8 mouse cellular contexts compared by ENCODE assay signal in the genomic region with DNA sequence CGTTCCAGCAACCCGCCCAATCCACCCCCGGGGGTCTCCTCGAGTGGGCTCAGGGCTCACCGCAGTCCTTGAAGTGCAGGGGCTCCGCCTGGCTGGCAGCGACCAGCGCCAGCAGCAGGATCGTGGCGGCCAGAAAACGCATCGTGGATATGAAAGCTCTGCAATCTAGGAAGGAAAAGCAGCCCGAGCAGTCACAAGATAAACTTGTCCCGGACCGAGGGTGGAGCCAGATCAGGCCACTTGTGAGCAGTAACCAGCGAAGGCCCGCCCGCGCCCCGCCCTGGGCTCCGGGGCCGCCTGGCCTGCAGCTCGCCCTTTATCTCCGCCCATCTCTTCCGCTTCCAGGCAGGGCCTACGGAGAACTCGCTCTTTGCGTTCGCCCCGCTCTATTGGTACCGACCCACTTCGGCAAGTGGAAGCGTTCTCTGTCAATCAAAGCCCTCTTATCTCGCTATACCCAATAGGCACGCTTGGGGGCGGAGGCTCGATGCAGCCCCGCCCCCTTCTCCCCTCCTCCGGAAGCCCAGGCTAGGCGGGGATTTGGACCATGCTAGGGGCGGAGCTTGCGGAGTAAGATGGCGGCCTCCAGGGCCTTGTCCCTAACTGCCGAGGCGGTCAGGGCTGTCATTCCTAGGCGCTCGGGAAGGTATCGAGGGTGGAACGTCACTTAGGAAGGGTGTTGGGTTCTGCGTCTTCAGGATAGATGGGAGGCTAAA. TPM values are rescaled to one million over a fixed set of nuclear protein-coding genes. Genes with fewer than 3 reads are reported as not detected.
DNase-seq lines count a peak whose midpoint lies in the region; ATAC-seq and TF ChIP-seq lines count a peak whose summit lies in the region.

TSS of gene Npc2 (minus strand) at position 427 of the 716 bp plus-strand sequence.
TSS of gene Isca2 (plus strand) at position 526 of the 716 bp plus-strand sequence.

- H3K9ac ChIP-seq in forebrain, embryonic 16.5 days (replicated peaks; ENCODE audit: low read depth, low read length), result peak within 1 kb of the TSS; percentile 73
- peak within 1 kb of the TSS; percentile 83 for H3K9ac ChIP-seq in lung, embryonic 14.5 days

- no peak for TF ChIP-seq CTCF in G1E (IDR thresholded peaks at IDR 0.05; ENCODE audit: low read depth, low read length)
- TF ChIP-seq CTCF in layer of hippocampus, adult 2 months (conservative IDR thresholded peaks at IDR 0.05), result peak; percentile 22; the same call in 1 of the 2 replicates
- peak; percentile 13; the same call in 1 of the 2 replicates for TF ChIP-seq CTCF in lung, embryonic 14.5 days (IDR thresholded peaks at IDR 0.05; ENCODE audit: low read depth)
- no peak for TF ChIP-seq CTCF in olfactory bulb, adult 2 months (IDR thresholded peaks at IDR 0.05; ENCODE audit: insufficient read depth, low read depth, low read length)
- TF ChIP-seq CTCF in thymus, adult 2 months (IDR thresholded peaks at IDR 0.05; ENCODE audit: borderline replicate concordance, control insufficient read depth, extremely low read depth, insufficient read depth, low read length, poor library complexity), result no peak

- peak; percentile 61 for TF ChIP-seq POLR2A in olfactory bulb, adult 2 months (IDR thresholded peaks at IDR 0.05; ENCODE audit: insufficient read depth, low read depth, low read length)
- peak; percentile 67; the same call in 1 of the 2 replicates for TF ChIP-seq POLR2A in thymus, adult 2 months (IDR thresholded peaks at IDR 0.05; ENCODE audit: control insufficient read depth, extremely low read depth, insufficient read depth, low read length, poor library complexity)

- DNase-seq in G1E (ENCODE audit: low spot score), result peak; percentile 100
- peak; percentile 94 to 98 for DNase-seq in cerebellum, adult 18-20 months
- peak; percentile 93 to 94 for DNase-seq in heart, postnatal 36 days
- peak; percentile 92 to 99 for DNase-seq in layer of hippocampus, adult 2 months (ENCODE audit: low spot score in 2 of 2)
- DNase-seq in lung, embryonic 14.5 days, result peak; percentile 99
- DNase-seq in thymus, adult 2 months, result peak; percentile 94

- WGBS in forebrain, embryonic 16.5 days, result under 1% methylated on average over 44 of the region's 50 CpGs
- WGBS in lung, embryonic 14.5 days, result under 1% methylated on average over 50 of the region's 50 CpGs
- under 1% methylated on average over 50 of the region's 50 CpGs for WGBS in olfactory bulb, adult 2 months
- under 1% methylated on average over 41 of the region's 50 CpGs for WGBS in thymus, adult 2 months

- no peaks in the 10 kb centered on the region for H3K27me3 ChIP-seq in G1E (ENCODE audit: insufficient read depth, low read length)
- no peaks in the 10 kb centered on the region for H3K27me3 ChIP-seq in forebrain, embryonic 16.5 days (replicated peaks; ENCODE audit: control insufficient read depth, insufficient read depth, low read length)
- no peaks in the 10 kb centered on the region for H3K27me3 ChIP-seq in lung, embryonic 14.5 days (ENCODE audit: insufficient read depth, low read length)
- H3K27me3 ChIP-seq in thymus, adult 2 months (ENCODE audit: control insufficient read depth, insufficient read depth, low read length), result no peaks in the 10 kb centered on the region

- H3K4me2 ChIP-seq in forebrain, embryonic 16.5 days (ENCODE audit: low read length), result peak within 1 kb of the TSS; percentile 63
- peak within 1 kb of the TSS; percentile 77 for H3K4me2 ChIP-seq in lung, embryonic 14.5 days

- ATAC-seq in G1E (ENCODE audit: extremely low read depth, insufficient number of reproducible peaks, low FRiP score, poor library complexity, severe bottlenecking), result peak; percentile 98
- ATAC-seq in forebrain, embryonic 16.5 days, result peak; percentile 99
- peak; percentile 99 for ATAC-seq in lung, embryonic 14.5 days (ENCODE audit: insufficient read depth)

- H3K4me3 ChIP-seq in G1E (ENCODE audit: low read depth, low read length), result peak within 1 kb of the TSS; percentile 84
- peak within 1 kb of the TSS; percentile 61 for H3K4me3 ChIP-seq in forebrain, embryonic 16.5 days (replicated peaks; ENCODE audit: low read length)
- peak within 1 kb of the TSS; percentile 65 for H3K4me3 ChIP-seq in layer of hippocampus, adult 2 months
- peak within 1 kb of the TSS; percentile 66 for H3K4me3 ChIP-seq in lung, embryonic 14.5 days (ENCODE audit: low read depth, low read length)
- peak within 1 kb of the TSS; percentile 78 for H3K4me3 ChIP-seq in olfactory bulb, adult 2 months (ENCODE audit: insufficient read depth, low read depth, low read length)
- H3K4me3 ChIP-seq in thymus, adult 2 months (ENCODE audit: control insufficient read depth, insufficient read depth, low read length), result peak within 1 kb of the TSS; percentile 93

- H3K9me3 ChIP-seq in G1E (replicated peaks), result no peaks in the 10 kb centered on the region
- H3K9me3 ChIP-seq in forebrain, embryonic 16.5 days (ENCODE audit: control insufficient read depth, low read length), result no peaks in the 10 kb centered on the region
- no peaks in the 10 kb centered on the region for H3K9me3 ChIP-seq in lung, embryonic 14.5 days (ENCODE audit: low read depth, low read length)

- H3K27ac ChIP-seq in forebrain, embryonic 16.5 days (ENCODE audit: low read length), result peak within 1 kb of the TSS; percentile 82
- H3K27ac ChIP-seq in layer of hippocampus, adult 2 months, result peak within 1 kb of the TSS; percentile 90
- H3K27ac ChIP-seq in lung, embryonic 14.5 days (ENCODE audit: low read depth), result peak within 1 kb of the TSS; percentile 97
- peak within 1 kb of the TSS; percentile 35 for H3K27ac ChIP-seq in olfactory bulb, adult 2 months (ENCODE audit: insufficient read depth, low read depth, low read length)
- peak within 1 kb of the TSS; percentile 70 for H3K27ac ChIP-seq in thymus, adult 2 months (ENCODE audit: control insufficient read depth, insufficient read depth, low read length)

- H3K36me3 ChIP-seq in G1E (replicated peaks), result peaks cover 54% of the 10 kb centered on the region
- no peaks in the 10 kb centered on the region for H3K36me3 ChIP-seq in forebrain, embryonic 16.5 days (ENCODE audit: control insufficient read depth, insufficient read depth)
- H3K36me3 ChIP-seq in lung, embryonic 14.5 days (ENCODE audit: insufficient read depth), result peaks cover 26% of the 10 kb centered on the region; the same call in 1 of the 2 replicates
- H3K36me3 ChIP-seq in thymus, adult 2 months (ENCODE audit: control insufficient read depth, insufficient read depth, low read length), result no peaks in the 10 kb centered on the region

- H3K4me1 ChIP-seq in G1E (ENCODE audit: insufficient read depth, low read depth, low read length), result peaks cover 52% of the 10 kb centered on the region
- H3K4me1 ChIP-seq in forebrain, embryonic 16.5 days (replicated peaks; ENCODE audit: control insufficient read depth, insufficient read depth, low read length), result peaks cover 30% of the 10 kb centered on the region
- peaks cover 19% of the 10 kb centered on the region; the same call in 1 of the 2 replicates for H3K4me1 ChIP-seq in lung, embryonic 14.5 days (ENCODE audit: insufficient read depth)
- H3K4me1 ChIP-seq in olfactory bulb, adult 2 months (ENCODE audit: control insufficient read depth, insufficient read depth, low read length), result 0 out of 2 replicates have a peak, but pooled peaks cover 6% of the 10 kb centered on the region
- peaks cover 31% of the 10 kb centered on the region for H3K4me1 ChIP-seq in thymus, adult 2 months (replicated peaks; ENCODE audit: control insufficient read depth, insufficient read depth, low read length)

- intact Hi-C loops in heart, postnatal 36 days (cut with DNase I), result no loop called here

RNA-seq across cellular contexts. Expression of gene Npc2, which starts in this region (rescaled TPM):
- total RNA-seq in G1E (2014; fragmentation: Nextera tagmentation) (43.2 and 52.9 TPM in 2 replicates), G1E (2017) (109 and 110 TPM in 2 replicates)
- polyA plus RNA-seq in G1E (2012), result 137 and 219 TPM in 2 replicates
- polyA plus RNA-seq in forebrain, embryonic 16.5 days (2015; fragmentation: Nextera tagmentation; extraction: Ambion mirVana), result 76.8 and 80.8 TPM in 2 replicates
- total RNA-seq in heart, postnatal 36 days (2021), result 10 to 100 TPM; 29.9 to 30.0 TPM
- 10 to 100 TPM; 25.9 to 28.2 TPM for total RNA-seq in layer of hippocampus, adult 2 months (2021)
- polyA plus RNA-seq in lung, embryonic 14.5 days (2014; fragmentation: Nextera tagmentation; extraction: Ambion mirVana), result 106 and 107 TPM in 2 replicates
- polyA plus RNA-seq in olfactory bulb, adult 2 months (2012; ENCODE audit: insufficient read depth, insufficient read length, low replicate concordance, missing spikeins), result not detected in 2 replicates
- polyA plus RNA-seq in thymus, adult 2 months (2012; rRNA removed), result 249 and 256 TPM in 2 replicates

RNA-seq across cellular contexts. Expression of gene Isca2, which starts in this region (rescaled TPM):
- total RNA-seq in G1E (2014; fragmentation: Nextera tagmentation), result 198 and 207 TPM in 2 replicates
- total RNA-seq in G1E (2017), result 80.7 and 93.5 TPM in 2 replicates
- polyA plus RNA-seq in G1E (2012), result 52.3 and 55.1 TPM in 2 replicates
- 108 and 141 TPM in 2 replicates for polyA plus RNA-seq in forebrain, embryonic 16.5 days (2015; fragmentation: Nextera tagmentation; extraction: Ambion mirVana)
- total RNA-seq in heart, postnatal 36 days (2021), result 10 to 100 TPM; 78.2 to 81.0 TPM
- total RNA-seq in layer of hippocampus, adult 2 months (2021), result 10 to 100 TPM; 51.6 to 64.3 TPM
- 126 and 131 TPM in 2 replicates for polyA plus RNA-seq in lung, embryonic 14.5 days (2014; fragmentation: Nextera tagmentation; extraction: Ambion mirVana)
- polyA plus RNA-seq in olfactory bulb, adult 2 months (2012; ENCODE audit: insufficient read depth, insufficient read length, low replicate concordance, missing spikeins), result not detected in 2 replicates
- 60.6 and 64.2 TPM in 2 replicates for polyA plus RNA-seq in thymus, adult 2 months (2012; rRNA removed)

Comparison
In these comparisons a context has a peak if more than half of its experiments do, and no peak if none do; other contexts are left out.
1. Peak in every context shown above with its lines: DNase-seq, ATAC-seq, H3K4me3 ChIP-seq and H3K27ac ChIP-seq.
2. RNA of gene Isca2 (polyA plus RNA-seq): 108 to 141 TPM in forebrain, embryonic 16.5 days, 126 to 131 TPM in lung, embryonic 14.5 days, 60.6 to 64.2 TPM in thymus, adult 2 months and 52.3 to 55.1 TPM in G1E; not detected in olfactory bulb, adult 2 months; every median in the first group is over 10 times any median in the second.
3. CTCF ChIP-seq: peak in layer of hippocampus, adult 2 months (single experiment) and lung, embryonic 14.5 days (single experiment); none in G1E (single experiment), olfactory bulb, adult 2 months (single experiment) and thymus, adult 2 months (single experiment).
4. H3K27ac ChIP-seq: peak in every context shown above with its lines; median percentile 97 in lung, embryonic 14.5 days; 90 in layer of hippocampus, adult 2 months; 82 in forebrain, embryonic 16.5 days; 70 in thymus, adult 2 months; 35 in olfactory bulb, adult 2 months.